Mouse (Mus musculus) heart, postnatal 0 days (tissue): ENCODE results near the gene Kdelc1.

Experiments used
- CTCF ChIP-seq: IDR thresholded peaks from 2 replicates; pipeline ENCODE4 v1.5.1; 2016; ENCODE audit warnings: antibody characterized with exemption, control low read depth, low read depth
- EP300 ChIP-seq: IDR thresholded peaks from 2 replicates; pipeline ENCODE4 v1.6.1; 2016; ENCODE audit warnings: antibody characterized with exemption, low read depth

- no peak for TF ChIP-seq CTCF
- TF ChIP-seq EP300: no peak
These were observed 1.0 kb downstream of the Kdelc1 start for GRCm38 (mm10) chr1:44117571-44117970.
